Mouse (Mus musculus) embryo, embryonic 11.5 days (tissue): ENCODE measurements around the gene Cp.
"Not testable (repeated sequence)": the region's sequence is repeated elsewhere in the genome, so short reads cannot be mapped to it uniquely, and the experiment has no call there.

Experiments used
- DNase-seq: peaks from one replicate; pipeline ENCODE4 v3.0.0-alpha.2; 2012; ENCODE audit warnings: low read depth, low spot score

Gene Cp

DNA sequence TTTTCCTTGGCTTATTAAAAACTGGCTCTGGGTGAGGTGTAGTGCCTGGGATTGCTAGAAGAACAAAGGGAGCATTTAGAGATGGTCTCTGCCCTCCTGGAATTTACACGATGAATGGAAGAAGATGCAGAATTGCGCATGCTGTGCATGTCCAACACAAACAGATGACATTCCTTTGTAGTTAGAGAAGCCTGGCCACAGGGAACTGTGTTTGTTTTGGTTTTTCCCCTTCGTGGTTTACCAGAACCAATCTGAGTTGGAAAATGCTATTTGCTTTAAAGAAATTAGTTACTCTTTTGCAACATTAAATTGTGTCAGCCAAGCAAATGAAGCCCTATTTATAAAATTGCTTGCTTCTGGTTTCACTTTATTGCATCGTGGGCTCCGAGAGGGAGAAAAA, at the start of gene Cp:
Gene Cp (plus strand): TSS at position 170 of the 400 bp plus-strand sequence.
- DNase-seq: peak; percentile 14

DNA sequence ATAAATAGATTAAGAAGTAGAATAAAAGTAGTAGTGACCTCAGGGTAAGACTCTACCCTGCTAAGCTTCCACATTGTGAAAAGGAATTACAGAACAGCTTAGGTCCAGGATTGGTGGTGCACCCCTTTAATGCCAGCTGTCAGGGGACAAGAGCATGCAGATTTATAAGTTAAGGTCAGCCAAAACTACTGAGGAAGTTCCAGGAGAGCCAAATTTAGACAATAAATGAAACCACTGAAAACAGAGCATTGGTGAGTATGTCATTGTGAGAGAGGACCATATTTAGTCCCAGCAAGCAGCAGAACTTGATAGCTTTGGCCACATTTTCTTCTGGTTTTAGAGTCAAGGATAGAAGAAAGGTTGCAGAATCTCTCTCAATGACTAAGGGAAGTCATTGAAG, 8.3 kb upstream of the Cp start:
- no peak for DNase-seq

DNA sequence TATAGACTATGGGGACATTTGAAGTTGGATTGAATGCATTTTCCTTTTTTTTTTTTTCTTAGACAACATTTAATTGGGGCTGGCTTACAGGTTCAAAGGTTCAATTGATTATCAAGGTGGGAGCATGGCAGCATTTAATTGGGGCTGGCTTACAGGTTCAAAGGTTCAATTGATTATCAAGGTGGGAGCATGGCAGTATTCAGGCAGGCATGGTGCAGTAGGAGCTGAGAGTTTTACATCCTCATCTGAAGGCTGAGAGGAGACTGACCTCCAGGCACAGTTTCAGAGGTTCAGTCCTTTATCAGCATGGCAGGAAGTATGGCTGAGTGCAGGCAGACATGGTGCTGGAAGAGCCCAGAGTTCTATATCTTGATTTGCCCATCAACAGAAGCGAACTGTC, 7.5 kb upstream of the Cp start:
- DNase-seq: not testable (repeated sequence)

DNA sequence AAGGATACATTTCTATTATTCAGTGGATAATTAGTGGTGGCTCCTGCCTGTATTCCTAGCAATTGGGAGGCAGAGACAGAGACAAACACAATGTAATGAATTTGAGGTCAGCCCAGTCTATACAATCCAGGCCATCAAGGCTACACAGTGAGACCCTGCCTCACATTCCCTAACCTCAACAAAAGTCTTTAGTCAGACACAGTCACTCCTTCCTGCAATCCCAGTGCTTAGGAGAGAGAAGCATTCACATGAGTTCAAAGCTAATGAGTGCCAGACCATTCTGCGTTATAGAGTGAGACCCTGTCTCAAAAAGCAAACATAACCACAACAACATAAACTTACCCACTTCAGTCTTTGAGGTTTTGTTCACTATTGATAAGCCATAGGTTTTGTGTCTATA, 3.4 kb upstream of the Cp start:
- no peak for DNase-seq

DNA sequence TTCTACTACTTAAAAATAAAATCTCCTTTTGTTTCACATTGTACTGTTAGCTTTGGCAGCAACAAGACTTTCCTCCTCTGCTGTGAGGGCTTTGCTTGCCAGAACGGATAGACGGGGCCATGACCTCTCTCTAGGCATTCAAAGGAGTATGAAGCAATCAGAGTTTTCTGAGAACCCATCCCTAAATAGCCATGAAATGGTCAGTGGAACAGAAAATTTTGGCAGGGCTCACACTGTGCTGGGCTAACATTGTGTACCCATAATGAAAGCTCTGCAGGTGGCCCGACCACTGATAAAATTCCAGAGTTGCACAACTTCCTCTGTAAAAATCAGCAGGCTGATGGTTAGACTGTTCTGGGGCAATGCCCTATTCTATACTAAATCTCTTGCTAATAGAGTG, 3.0 kb upstream of the Cp start:
- DNase-seq: no peak

DNA sequence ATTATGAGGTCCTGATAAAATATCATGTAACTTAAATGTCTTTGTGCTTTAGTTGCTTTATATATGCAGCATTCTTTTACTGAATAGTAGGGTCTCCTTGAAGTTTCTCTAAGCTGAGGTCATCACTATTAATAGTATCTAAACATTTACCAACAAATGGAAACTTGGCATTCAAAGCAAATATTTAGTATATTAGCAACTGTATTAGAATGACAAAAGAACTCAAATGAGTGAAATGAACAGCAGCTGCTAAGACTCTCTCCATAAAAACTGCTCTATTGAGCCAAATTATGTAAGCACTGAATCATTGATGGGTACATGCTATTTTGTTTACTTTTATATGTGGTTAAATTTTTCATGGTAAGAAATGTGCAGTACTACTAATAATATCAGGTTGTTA, 1.2 kb downstream of the Cp start:
- no peak for DNase-seq

DNA sequence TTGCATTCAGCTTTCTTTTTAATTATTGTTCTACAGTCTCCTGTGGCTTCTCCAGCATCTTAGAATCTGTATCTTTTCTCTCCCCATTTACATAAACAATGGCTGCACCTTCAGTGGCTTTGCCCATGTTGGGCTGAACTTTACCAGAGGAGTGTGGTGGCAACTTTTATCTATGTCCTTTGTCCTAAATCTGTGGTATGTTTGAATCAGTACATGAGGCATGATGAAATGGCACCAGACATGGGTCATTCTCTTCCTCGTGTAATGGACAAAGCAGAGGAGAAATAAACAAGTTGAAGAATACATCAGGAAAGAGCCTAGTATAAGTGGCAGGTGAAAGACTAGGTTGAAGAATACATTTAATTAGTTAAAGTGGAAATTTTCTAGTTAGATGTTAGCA, 2.1 kb downstream of the Cp start:
- DNase-seq: no peak

DNA sequence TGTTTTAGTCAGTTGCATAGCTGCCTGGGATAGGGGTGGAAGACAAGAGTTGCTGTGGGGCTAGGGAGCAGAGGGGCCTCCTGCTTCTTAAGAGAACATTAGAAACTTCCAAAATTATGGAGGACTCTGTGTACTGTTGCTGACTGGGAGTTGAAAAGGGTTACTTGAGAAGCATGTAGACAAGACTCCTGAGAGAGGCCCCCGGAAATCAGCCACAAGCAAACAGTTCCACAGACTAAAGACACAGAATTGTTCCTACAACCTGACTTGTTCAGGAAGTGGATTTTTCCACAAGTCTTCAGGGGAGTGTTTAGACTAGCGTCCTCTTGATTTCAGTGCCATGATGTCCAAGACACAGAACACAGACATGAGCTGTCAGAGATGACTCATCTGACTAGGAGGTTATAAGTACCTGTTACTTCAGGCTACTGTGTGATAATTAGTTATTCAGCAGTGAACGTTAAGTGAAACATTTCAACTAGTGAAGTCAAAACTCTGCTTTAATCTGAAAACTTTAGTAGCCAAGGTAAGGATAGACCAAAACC, 3.8 kb downstream of the Cp start:
- DNase-seq: no peak

DNA sequence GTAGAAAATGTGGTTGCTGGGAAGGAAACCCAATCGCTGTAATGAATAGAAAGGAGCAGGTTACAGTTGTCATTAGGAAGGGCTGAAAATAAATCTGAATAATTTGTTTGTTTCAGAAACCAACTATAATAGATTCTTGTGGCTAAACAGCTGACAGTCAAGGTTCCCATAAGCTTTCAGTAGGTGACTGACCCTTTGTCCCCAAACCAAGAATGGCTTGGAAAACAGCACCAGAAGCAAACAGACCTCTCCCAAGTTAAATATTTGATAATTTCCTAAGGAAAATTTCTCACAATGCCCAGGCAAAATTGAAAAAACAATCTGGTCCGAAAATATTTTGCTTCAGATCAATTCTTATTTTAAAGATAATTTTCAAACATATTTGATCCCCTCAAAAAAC, 4.5 kb downstream of the Cp start:
- DNase-seq: no peak

DNA sequence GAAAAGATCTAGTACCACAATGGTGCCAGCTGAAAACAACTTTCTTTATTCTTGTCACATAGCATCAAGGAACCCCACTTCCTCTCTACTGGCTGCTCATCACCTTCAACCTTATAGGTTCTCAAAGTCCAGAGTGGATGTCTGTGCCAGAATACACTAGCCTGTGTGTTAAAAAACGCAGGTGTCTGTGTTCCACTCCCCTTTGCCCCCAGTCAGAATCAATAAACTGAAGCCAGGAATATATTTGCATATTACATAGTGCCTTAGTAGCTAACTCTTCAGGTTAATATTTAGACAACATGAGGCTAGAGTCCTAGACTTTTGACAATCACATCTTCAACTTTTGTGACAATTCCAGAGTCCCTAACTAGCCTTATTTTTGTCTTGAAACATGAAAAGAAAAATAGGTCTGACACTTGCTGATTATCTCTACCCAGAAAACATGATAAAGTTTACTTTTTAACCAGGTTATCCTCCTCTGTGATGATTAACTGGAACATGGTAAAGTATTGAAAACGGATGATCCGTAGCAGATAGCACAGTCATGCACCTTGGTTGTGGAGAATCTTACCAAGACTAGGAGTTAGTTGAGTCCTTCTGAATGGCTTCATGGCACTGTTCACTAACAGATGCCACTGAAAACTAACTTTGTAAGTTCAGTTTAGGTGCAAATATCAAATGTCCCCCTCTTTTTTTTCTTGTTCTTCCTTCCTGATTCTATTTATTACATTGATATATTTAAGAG, 6.1 kb downstream of the Cp start:
- DNase-seq: no peak

DNA sequence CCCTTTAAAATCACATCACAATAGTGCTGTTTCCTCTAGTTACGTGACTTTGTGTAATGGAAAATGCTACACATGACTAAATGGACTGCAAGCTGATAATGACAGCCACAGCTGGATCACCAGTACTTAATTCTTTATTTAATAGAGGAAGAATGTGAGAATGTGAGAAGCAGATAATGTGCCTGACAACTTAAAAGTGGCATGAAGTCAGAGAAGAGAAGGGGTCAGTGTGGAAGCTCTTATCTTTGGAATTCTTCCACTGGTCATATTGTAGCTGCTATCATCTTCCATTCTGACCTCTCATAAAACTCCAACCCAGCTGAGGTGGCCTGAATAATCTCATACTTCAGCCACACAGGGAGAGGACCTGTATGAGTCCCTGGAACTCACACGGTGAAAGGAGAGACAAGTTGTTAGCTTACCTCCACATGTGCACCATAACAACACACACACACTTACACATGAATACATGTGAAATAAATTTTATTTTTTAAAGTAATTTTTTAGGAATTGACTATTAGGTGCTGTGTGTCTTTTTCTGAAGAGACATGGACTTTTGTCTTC, 7.9 kb downstream of the Cp start:
- no peak for DNase-seq

DNA sequence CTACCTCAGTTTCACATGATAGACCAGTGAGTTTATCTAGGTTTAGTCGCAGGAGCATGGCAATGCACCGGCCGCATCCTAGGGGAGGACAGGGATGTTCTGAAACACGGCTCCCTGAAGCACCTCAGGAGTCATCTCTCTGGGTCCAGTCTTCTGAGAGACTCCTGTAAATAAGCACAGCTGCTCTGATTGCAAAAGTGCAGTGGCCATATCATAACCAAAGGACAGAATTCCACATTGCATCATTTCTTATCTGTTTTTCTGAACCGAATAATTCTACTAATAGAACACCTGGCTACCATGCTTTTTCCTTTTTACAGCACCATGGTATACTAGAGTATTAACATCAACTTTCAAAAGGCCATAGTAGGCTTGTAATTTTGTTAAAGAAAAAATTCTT, 8.4 kb downstream of the Cp start:
- no peak for DNase-seq

DNA sequence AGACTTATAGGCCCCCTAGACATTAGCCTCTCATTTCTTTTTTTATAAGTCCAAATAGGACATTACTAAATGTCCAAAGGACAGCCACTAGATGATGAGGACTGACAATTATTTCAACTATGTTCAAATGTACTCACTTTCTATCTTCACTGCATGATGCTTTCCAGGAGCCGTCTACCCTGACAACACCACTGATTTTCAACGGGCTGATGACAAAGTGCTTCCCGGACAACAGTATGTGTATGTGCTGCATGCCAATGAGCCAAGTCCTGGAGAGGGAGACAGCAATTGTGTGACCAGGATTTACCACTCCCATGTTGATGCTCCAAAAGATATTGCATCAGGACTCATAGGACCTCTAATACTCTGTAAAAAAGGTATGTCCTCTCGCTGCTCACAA, 9.2 kb downstream of the Cp start:
- DNase-seq: no peak

DNA sequence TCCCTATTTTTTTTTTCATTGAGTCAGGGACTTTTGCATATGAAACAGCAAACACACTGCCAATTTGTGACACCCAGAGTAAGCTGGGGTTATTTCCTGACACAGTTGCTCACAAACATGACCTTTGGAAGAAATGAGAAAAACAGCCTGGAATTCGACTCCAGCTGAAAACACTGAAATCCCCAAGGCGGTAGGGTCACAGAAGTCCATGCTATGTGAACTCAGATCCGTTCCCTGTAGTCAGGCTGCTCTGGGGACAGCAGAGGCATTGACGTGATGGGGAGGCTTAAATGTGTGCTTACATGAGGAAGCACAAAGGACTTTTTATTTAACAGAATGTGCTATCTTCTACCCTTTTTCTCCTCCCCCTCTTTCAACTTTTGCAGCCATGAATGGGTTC, 21.6 kb downstream of the Cp start:
- DNase-seq: no peak

DNA sequence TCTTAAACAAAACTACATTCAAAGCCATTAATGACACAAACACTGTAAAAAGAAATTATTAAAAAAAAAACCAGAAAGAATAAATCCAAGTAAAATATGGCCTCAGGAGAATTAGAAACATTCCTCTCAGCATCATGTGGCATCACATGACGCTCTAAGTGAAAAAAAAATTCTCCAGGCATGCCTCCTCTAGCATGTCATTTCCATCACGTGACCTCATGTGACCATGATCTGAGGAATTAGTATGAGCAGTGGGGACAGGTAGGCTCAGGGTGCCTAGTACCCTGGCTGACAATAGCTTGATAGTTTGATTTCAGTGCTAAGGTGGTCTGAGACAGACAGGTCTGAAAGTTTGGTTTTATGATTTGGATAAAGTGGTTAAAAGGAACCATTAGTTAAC, 24.3 kb downstream of the Cp start:
- no peak for DNase-seq

DNA sequence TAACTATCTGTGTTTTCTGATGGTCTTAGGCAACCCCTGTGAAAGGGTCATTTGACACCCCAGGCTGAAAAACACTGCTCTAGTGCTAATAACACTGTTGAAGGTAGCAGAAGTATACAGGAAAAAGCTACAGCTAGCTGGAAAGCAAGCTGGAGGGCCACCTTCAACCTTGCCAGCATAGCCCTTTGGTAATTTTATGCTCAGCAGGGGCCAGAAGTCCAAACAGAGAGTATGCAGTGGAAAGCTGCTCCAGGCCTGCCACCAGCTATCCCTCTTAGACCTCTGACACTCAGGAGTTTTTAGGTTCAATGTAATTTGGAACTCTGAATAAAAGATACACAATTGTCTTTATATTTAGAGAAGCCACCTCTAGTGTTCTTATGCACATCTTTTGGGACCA, 26.0 kb downstream of the Cp start:
- DNase-seq: no peak

DNA sequence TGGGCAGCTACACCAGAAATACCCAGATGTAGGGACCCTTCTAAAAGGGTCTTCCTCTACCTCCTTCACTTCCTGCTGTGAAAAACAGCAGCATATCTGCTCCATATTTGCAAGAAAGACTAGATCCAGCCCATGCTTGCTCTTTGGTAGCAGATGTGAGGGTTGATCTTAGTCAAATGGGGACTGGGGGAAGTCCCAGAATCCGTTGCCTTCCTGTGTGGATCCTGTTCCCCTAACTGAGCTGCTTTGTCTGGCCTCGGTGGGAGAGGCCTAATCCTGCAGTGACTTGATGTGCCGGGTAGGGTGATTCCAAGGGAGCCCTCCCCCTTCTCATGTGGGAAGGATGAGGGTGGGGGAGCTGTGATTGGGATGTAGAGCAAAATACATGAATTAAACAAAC, 29.3 kb downstream of the Cp start:
- no peak for DNase-seq

DNA sequence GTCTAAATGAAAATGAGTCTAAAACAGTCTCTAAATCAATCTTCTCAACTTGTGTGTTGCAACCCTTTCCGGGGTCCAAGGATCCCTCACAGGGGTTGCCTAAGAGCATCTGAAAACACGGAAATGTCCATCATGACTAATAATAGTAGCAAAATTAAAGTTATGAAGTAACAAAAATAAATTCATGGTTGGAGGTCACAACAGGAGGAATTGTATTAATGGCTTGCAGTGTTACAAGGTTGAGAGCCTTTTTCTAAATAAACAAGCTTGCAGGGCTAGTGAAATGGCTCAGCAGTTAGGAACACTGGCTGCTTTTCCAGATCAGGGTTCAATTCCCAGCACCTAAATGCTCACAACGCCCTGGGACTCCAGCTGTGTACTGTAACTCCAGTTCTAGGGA, 33.2 kb downstream of the Cp start:
- no peak for DNase-seq

DNA sequence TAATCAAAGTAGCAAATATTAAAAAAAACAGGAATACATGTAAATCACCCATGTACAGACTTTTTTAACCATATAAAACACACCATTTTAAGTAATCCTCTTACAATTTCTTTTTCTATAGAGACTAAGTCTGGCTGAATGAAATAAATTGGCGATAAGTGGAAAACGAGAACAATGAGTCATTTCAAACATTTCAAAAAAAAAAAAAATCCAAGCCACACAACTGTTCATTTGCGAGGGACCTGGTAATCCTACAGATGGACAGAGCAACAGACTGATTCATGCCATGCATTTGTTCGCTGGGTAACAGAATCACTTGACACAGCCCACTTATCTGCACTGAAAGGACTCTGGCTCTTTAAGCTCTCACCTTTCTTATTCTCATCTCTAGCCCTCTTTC, 35.5 kb downstream of the Cp start:
- no peak for DNase-seq

DNA sequence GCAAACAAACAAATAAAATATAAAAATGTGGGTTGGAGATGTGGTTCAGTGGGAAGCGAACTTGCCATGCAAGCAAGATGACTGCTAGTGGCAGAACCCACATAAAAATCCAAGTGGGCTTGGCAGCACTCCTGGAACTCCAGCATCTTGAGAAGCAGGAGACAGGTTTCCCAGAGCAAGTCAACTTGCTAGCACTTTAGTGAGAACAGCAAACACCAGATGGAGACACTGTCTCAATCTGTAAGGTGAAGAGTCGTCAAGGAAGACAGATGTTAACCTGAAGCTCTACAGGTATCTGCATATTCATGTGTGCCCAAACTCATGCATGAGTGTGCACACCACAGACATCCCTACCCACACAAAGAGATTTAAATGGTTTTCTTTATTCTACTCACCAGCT, 42.7 kb downstream of the Cp start:
- no peak for DNase-seq

DNA sequence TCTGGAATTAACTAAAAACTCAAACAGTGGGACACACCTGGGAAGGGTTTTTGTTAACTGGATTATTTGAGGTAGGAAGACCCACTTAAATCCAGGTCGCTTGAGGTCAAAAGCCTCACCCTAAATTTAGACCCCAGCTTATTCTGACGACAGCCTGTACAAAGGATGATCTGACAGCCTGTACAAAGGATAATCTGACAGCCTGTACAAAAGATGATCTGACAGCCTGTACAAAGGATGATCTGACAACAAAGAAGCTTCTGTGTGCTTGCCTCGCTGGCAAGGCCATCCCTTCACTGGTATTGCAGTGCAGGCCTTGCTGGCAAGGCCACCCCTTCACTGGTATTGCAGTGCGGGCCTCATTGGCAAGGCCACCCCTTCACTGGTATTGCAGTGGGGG, 44.0 kb downstream of the Cp start:
- no peak for DNase-seq

DNA sequence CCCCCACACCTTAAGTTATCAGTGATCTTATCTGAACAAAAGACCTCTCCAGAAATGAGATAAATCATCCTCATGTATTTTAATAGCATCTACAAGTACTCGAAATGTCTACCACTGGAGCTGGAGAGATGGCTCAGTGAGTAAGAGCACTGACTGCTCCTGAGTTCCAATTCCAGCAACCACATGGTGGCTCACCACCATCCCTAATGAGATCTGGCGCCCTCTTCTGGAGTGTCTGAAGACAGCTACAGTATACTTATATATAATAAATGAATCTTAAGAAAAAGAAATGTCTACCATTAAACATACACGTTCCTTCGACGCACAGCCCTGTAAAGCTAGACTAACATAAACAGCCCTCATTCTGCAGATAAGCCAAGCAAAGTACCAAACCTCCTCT, 45.9 kb downstream of the Cp start:
- no peak for DNase-seq

DNA sequence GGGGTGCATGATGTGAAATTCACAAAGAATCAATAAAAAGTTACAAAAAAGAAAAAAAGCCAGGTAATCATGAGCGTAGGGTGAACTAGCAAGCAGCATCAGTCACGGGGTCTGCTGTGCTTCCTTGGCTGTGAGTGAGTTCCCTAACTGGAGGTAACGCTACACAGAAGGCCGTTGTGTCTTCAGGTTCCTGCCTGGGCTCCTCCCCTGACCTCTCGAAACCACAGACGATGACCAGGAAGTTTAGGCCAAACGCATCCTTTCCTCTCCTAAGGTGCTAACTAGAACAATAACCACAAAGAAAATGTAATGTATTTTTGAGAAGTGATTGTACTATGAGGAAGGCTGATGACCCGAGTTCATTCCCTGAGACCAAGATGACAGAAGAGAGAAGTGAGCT, 47.6 kb downstream of the Cp start:
- no peak for DNase-seq

DNA sequence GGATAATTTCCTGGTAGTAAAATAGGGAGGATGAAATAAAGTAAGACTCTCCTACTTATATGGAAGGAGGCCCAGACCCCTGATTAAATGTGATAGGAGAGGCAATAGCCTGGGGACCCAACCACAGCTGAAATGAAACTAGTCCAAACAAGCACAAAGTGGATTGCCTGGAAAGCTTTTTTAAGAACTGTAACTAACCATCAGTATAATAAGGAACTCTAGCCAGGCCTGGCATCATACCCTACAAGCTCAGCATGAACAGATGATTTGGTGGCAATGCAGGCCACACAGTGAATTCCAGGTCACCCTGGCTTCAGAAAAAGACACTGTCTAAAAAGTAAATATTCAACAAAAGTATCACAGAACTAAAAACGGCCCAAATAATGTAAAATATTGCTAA, 48.8 kb downstream of the Cp start:
- no peak for DNase-seq
